ENCODE assay signal across 10 mouse cellular contexts in the genomic region with DNA sequence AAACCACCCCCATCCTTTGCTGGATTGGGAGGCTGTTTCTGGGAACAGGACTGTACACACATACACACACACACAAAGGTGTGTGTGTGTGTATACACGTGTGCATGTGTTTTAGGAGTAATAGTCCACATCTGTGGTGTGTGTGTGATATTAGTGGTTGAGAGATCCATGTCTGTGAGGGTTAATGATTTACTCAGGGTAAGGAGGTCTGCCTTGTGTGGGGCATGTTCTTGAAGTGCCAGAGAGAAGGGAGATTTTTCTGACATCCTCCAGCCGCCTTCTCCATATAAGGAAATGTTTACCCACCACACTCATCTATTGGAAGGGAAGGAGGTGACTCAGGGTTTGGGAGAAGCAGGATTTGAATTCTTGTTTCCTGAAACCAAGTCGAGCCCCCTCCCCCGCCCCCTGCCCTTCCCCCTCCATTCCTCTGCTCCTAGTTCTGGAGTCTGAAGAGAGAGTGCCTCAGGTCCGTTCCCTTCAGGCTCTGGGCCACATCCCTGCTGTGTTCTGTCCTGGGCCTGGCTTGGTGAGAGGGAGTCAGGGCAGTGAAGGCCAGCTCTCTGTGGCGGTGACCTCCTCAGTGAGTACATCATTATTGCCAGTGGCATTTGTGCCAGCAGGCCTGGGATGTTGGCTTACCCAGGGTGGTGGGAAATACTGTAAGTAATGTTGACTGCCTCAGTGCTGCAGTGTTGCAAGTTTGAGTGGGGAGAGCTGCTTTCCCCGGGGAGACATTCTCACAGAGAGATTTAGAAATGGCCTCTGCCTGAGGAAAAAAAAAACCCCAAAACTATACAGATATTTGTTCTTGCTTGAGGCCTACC. TPM values are rescaled to one million over a fixed set of nuclear protein-coding genes. Genes with fewer than 3 reads are reported as not detected.
DNase-seq lines count a peak whose midpoint lies in the region; ATAC-seq and TF ChIP-seq lines count a peak whose summit lies in the region.
"Had no signal": no experiment of that assay in that cellular context is flagged by ENCODE, and none has a peak within 500 bp of the region (broad histone marks: within the 10 kb centered on the region; RNA-seq: fewer than 3 reads in every experiment).

No protein-coding gene starts in this region.

- peaks cover 39% of the 10 kb centered on the region for H3K4me1 ChIP-seq in heart, postnatal 0 days (ENCODE audit: control insufficient read depth, insufficient read depth)
- peaks cover 6% of the 10 kb centered on the region for H3K4me1 ChIP-seq in ES-Bruce4 (ENCODE audit: control insufficient read depth, insufficient read depth, low read length)
- peaks cover 30% of the 10 kb centered on the region for H3K4me1 ChIP-seq in intestine, postnatal 0 days (replicated peaks; ENCODE audit: control insufficient read depth, insufficient read depth, low read length)
- peaks cover 3% of the 10 kb centered on the region; the same call in 1 of the 2 replicates for H3K4me1 ChIP-seq in forebrain, embryonic 11.5 days (replicated peaks; ENCODE audit: control insufficient read depth, insufficient read depth, low read length)
- peaks cover 16% of the 10 kb centered on the region for H3K4me1 ChIP-seq in hindbrain, embryonic 13.5 days (replicated peaks)

- no peak for TF ChIP-seq EP300 in heart, postnatal 0 days (IDR thresholded peaks at IDR 0.05; ENCODE audit: low read depth)
- TF ChIP-seq EP300 in ES-Bruce4 (IDR thresholded peaks at IDR 0.05; ENCODE audit: insufficient read depth, low read depth, low read length): 0 out of 2 replicates have a peak, but pooled peaks have one; percentile 38

- TF ChIP-seq CTCF in heart, postnatal 0 days (IDR thresholded peaks at IDR 0.05; ENCODE audit: low read depth): no peak
- no peak for TF ChIP-seq CTCF in ES-Bruce4 (IDR thresholded peaks at IDR 0.05; ENCODE audit: low read depth, low read length)
- TF ChIP-seq CTCF in intestine, postnatal 0 days (IDR thresholded peaks at IDR 0.05; ENCODE audit: low read depth): no peak

- DNase-seq in heart, postnatal 0 days (ENCODE audit: low spot score): no peak
- no peak for DNase-seq in heart, postnatal 4 days
- peak; percentile 77 for DNase-seq in 3T3-L1 (ENCODE audit: low read depth, low spot score)
- DNase-seq in right cerebral cortex, postnatal 10 days (ENCODE audit: low spot score in 2 of 2): no peak
- no peak for DNase-seq in forebrain, embryonic 11.5 days (ENCODE audit: low spot score)

- H3K36me3 ChIP-seq in heart, postnatal 0 days (replicated peaks; ENCODE audit: control insufficient read depth, insufficient read depth, low read length): 0 out of 2 replicates have a peak, but pooled peaks cover 7% of the 10 kb centered on the region
- no peaks in the 10 kb centered on the region for H3K36me3 ChIP-seq in ES-Bruce4 (ENCODE audit: control insufficient read depth, insufficient read depth, low read length, poor library complexity, severe bottlenecking)
- H3K36me3 ChIP-seq in intestine, postnatal 0 days (ENCODE audit: control insufficient read depth, insufficient read depth): peaks cover 14% of the 10 kb centered on the region
- H3K36me3 ChIP-seq in forebrain, embryonic 11.5 days (ENCODE audit: control insufficient read depth, insufficient read depth, low read length): no peaks in the 10 kb centered on the region
- H3K36me3 ChIP-seq in hindbrain, embryonic 13.5 days: no peaks in the 10 kb centered on the region
- H3K36me3 ChIP-seq: neural tube, embryonic 15.5 days had no signal

- no peaks in the 10 kb centered on the region for H3K9me3 ChIP-seq in heart, postnatal 0 days (replicated peaks; ENCODE audit: control insufficient read depth, low read length)
- H3K9me3 ChIP-seq in ES-Bruce4 (replicated peaks; ENCODE audit: control insufficient read depth, insufficient read depth, low read length, poor library complexity, severe bottlenecking): no peaks in the 10 kb centered on the region
- no peaks in the 10 kb centered on the region for H3K9me3 ChIP-seq in intestine, postnatal 0 days (ENCODE audit: control insufficient read depth)
- H3K9me3 ChIP-seq in forebrain, embryonic 11.5 days (ENCODE audit: control insufficient read depth, low read length): no peaks in the 10 kb centered on the region
- H3K9me3 ChIP-seq in hindbrain, embryonic 13.5 days: no peaks in the 10 kb centered on the region
- H3K9me3 ChIP-seq: neural tube, embryonic 15.5 days had no signal

- no peaks in the 10 kb centered on the region for H3K27me3 ChIP-seq in heart, postnatal 0 days (ENCODE audit: control insufficient read depth, insufficient read depth, low read length)
- H3K27me3 ChIP-seq in ES-Bruce4 (ENCODE audit: control insufficient read depth, insufficient read depth, low read length, poor library complexity, severe bottlenecking): no peaks in the 10 kb centered on the region
- no peaks in the 10 kb centered on the region for H3K27me3 ChIP-seq in intestine, postnatal 0 days (replicated peaks; ENCODE audit: control insufficient read depth, insufficient read depth, low read length)
- H3K27me3 ChIP-seq in forebrain, embryonic 11.5 days (ENCODE audit: control insufficient read depth, insufficient read depth, low read length): no peaks in the 10 kb centered on the region
- H3K27me3 ChIP-seq in hindbrain, embryonic 13.5 days: no peaks in the 10 kb centered on the region
- H3K27me3 ChIP-seq: neural tube, embryonic 15.5 days had no signal

- ATAC-seq in heart, postnatal 0 days (ENCODE audit: insufficient read depth, low read depth): no peak
- ATAC-seq in intestine, postnatal 0 days: peak; percentile 59
- ATAC-seq in forebrain, embryonic 11.5 days (replicated peaks; ENCODE audit: low FRiP score): no peak
- ATAC-seq in hindbrain, embryonic 13.5 days (ENCODE audit: low FRiP score): no peak

- no peak overlapping the region for H3K4me3 ChIP-seq in heart, postnatal 0 days (ENCODE audit: low read depth, low read length)
- peak overlapping the region; percentile 30 for H3K4me3 ChIP-seq in ES-Bruce4 (ENCODE audit: low read depth, low read length)
- H3K4me3 ChIP-seq in intestine, postnatal 0 days (ENCODE audit: low read depth, low read length): no peak overlapping the region
- H3K4me3 ChIP-seq in forebrain, embryonic 11.5 days (ENCODE audit: low read depth, low read length): no peak overlapping the region
- no peak overlapping the region for H3K4me3 ChIP-seq in hindbrain, embryonic 13.5 days
- H3K4me3 ChIP-seq: neural tube, embryonic 15.5 days had no signal

- peak overlapping the region; percentile 40; the same call in 1 of the 2 replicates for H3K27ac ChIP-seq in heart, postnatal 0 days (ENCODE audit: low read depth)
- peak overlapping the region; percentile 54; the same call in 1 of the 2 replicates for H3K27ac ChIP-seq in ES-Bruce4 (ENCODE audit: insufficient read depth, low read length)
- peak overlapping the region; percentile 71 for H3K27ac ChIP-seq in intestine, postnatal 0 days (ENCODE audit: low read depth, low read length)
- H3K27ac ChIP-seq in forebrain, embryonic 11.5 days (ENCODE audit: low read depth, low read length): no peak overlapping the region
- H3K27ac ChIP-seq in hindbrain, embryonic 13.5 days: no peak overlapping the region
- H3K27ac ChIP-seq: neural tube, embryonic 15.5 days had no signal

- H3K9ac ChIP-seq in heart, postnatal 0 days (replicated peaks; ENCODE audit: low read depth, low read length): no peak overlapping the region
- H3K9ac ChIP-seq in ES-Bruce4 (ENCODE audit: low read depth, poor library complexity, severe bottlenecking): no peak overlapping the region
- H3K9ac ChIP-seq in intestine, postnatal 0 days (ENCODE audit: low read depth, low read length): no peak overlapping the region
- no peak overlapping the region for H3K9ac ChIP-seq in forebrain, embryonic 11.5 days (ENCODE audit: low read length)
- no peak overlapping the region for H3K9ac ChIP-seq in hindbrain, embryonic 13.5 days
- H3K9ac ChIP-seq: neural tube, embryonic 15.5 days had no signal

- TF ChIP-seq POLR2A in ES-Bruce4 (IDR thresholded peaks at IDR 0.05; ENCODE audit: insufficient read depth, low read length): no peak

- WGBS in heart, postnatal 0 days: 43% methylated on average over 7 of the region's 7 CpGs
- WGBS in intestine, postnatal 0 days: 21% methylated on average over 7 of the region's 7 CpGs
- 55% methylated on average over 7 of the region's 7 CpGs for WGBS in forebrain, embryonic 11.5 days
- 53% methylated on average over 7 of the region's 7 CpGs for WGBS in hindbrain, embryonic 13.5 days

- no peak overlapping the region for H3K4me2 ChIP-seq in heart, postnatal 0 days (ENCODE audit: low read depth, low read length)
- peak overlapping the region; percentile 44 for H3K4me2 ChIP-seq in intestine, postnatal 0 days (replicated peaks; ENCODE audit: low read depth)
- H3K4me2 ChIP-seq in forebrain, embryonic 11.5 days (ENCODE audit: low read depth, low read length, severe bottlenecking): no peak overlapping the region
- H3K4me2 ChIP-seq in hindbrain, embryonic 13.5 days: no peak overlapping the region
- H3K4me2 ChIP-seq: midbrain, embryonic 11.5 days; neural tube, embryonic 15.5 days had no signal

RNA-seq across cellular contexts. Expression of a gene that starts 54.6 kb away (rescaled TPM):
- 56.2 and 77.4 TPM in 2 replicates for total RNA-seq in heart, postnatal 0 days (2014; rRNA removed; ENCODE audit: low replicate concordance)
- 28.7 and 32.1 TPM in 2 replicates for polyA plus RNA-seq in heart, postnatal 0 days (2015; fragmentation: Nextera tagmentation; extraction: Ambion mirVana)
- total RNA-seq in heart, postnatal 4 days (2021): 10 to 100 TPM; 77.6 to 80.1 TPM
- polyA plus RNA-seq in ES-Bruce4 (2011; ENCODE audit: insufficient read depth, insufficient read length, low read depth, missing spikeins): 48.5 and 49.8 TPM in 2 replicates
- polyA plus RNA-seq in intestine, postnatal 0 days (2015; fragmentation: Nextera tagmentation; extraction: Ambion mirVana): 32.8 and 37.5 TPM in 2 replicates
- polyA plus RNA-seq in forebrain, embryonic 11.5 days (2014; fragmentation: Nextera tagmentation; extraction: Ambion mirVana): 20.4 and 22.1 TPM in 2 replicates
- polyA plus RNA-seq in hindbrain, embryonic 13.5 days (2015; fragmentation: Nextera tagmentation; extraction: Ambion mirVana): 11.9 TPM in 2 replicates

Comparison
In these comparisons a context has a peak if more than half of its experiments do, and no peak if none do; other contexts are left out.
1. H3K27ac ChIP-seq: peak in heart, postnatal 0 days (single experiment), ES-Bruce4 (single experiment) and intestine, postnatal 0 days (single experiment); none in forebrain, embryonic 11.5 days (single experiment) and hindbrain, embryonic 13.5 days (single experiment).